Mouse (Mus musculus) hindbrain, embryonic 15.5 days (tissue): ENCODE measurements around the gene Trmt10c. TPM values are rescaled to one million over a fixed set of nuclear protein-coding genes. Genes with fewer than 3 reads are reported as not detected.

Experiments
- ATAC-seq: fragments of 200-750 bp; cut with Nextera tagmentation; 2 replicates; pipeline ENCODE4 v1.8.0; 2017; ENCODE audit warnings: low read depth, moderate number of reproducible peaks, moderate TSS enrichment; ENCODE audit not compliant: low FRiP score
- H3K27ac ChIP-seq: fragments of 300-500 bp; sonication (generic); replicated peaks from 2 replicates; pipeline ENCODE4 v1.5.1; 2015; ENCODE audit warnings: mild to moderate bottlenecking, inconsistent platforms
- H3K27me3 ChIP-seq: fragments of 300-500 bp; sonication (generic); 2 replicates; pipeline ENCODE4 v1.6.1; 2015; ENCODE audit warnings: control low read depth, inconsistent platforms
- H3K36me3 ChIP-seq: fragments of 300-500 bp; sonication (generic); 2 replicates; pipeline ENCODE4 v1.6.1; 2015; ENCODE audit warnings: control low read depth, inconsistent platforms
- H3K4me1 ChIP-seq: fragments of 300-500 bp; sonication (generic); replicated peaks from 2 replicates; pipeline ENCODE4 v1.6.1; 2015; ENCODE audit warnings: control low read depth, inconsistent platforms
- H3K4me2 ChIP-seq: fragments of 300-500 bp; sonication (generic); 2 replicates; pipeline ENCODE4 v1.6.1; 2015; ENCODE audit warnings: moderate library complexity, mild to moderate bottlenecking, inconsistent platforms
- H3K4me3 ChIP-seq: fragments of 300-500 bp; sonication (generic); 2 replicates; pipeline ENCODE4 v1.5.1; 2015; ENCODE audit warnings: mild to moderate bottlenecking, inconsistent platforms
- H3K9ac ChIP-seq: fragments of 300-500 bp; sonication (generic); 2 replicates; pipeline ENCODE4 v1.6.1; 2015; ENCODE audit warnings: inconsistent platforms
- H3K9me3 ChIP-seq: fragments of 300-500 bp; sonication (generic); 2 replicates; pipeline ENCODE4 v1.6.1; 2016; ENCODE audit warnings: control low read depth, inconsistent platforms
- WGBS: fragments of 180-500 bp; shearing (Covaris S2); methylation state at CpG from one replicate; pipeline ENCODE4 v1.1.7; 2015; 5-methylcytosine and 5-hydroxymethylcytosine counted together
- microRNA-seq: library from miRNA; unstranded; fragments of <30 nt; microRNA quantifications from one replicate; pipeline ENCODE4, GENCODE M21; 2016
- polyA plus RNA-seq: library from polyadenylated mRNA; unstranded; fragments of >200 nt; fragmentation: Nextera tagmentation; extraction: Ambion mirVana; gene quantifications from 2 replicates; pipeline ENCODE4 v1.2.1, GENCODE M21; 2015

Gene Trmt10c
- polyA plus RNA-seq, 1 experiment from 2014 or later, result 18.0 TPM

- WGBS, result 93% methylated on average over 4 of the region's 4 CpGs
- Histone ChIP-seq H3K4me2 (no peak overlapping the region), H3K9ac (no peak overlapping the region), H3K4me3 (no peak overlapping the region), H3K9me3 (no peaks in the 10 kb centered on the region), H3K36me3 (peaks cover 38% of the 10 kb centered on the region), H3K27ac (no peak overlapping the region), H3K4me1 (no peaks in the 10 kb centered on the region), H3K27me3 (no peaks in the 10 kb centered on the region)
- no peak for ATAC-seq
These were observed 47.3 kb downstream of the Trmt10c start for GRCm38 (mm10) chr16:55990311-55990710.

- H3K36me3 ChIP-seq, result peaks cover 41% of the 10 kb centered on the region
- no peak for ATAC-seq
These were observed 51.6 kb downstream of the Trmt10c start for GRCm38 (mm10) chr16:55986001-55986400.

More at GRCm38 (mm10) chr16:55986001-55986400, 51.6 kb downstream of the Trmt10c start:
- Histone ChIP-seq H3K4me3 (no peak overlapping the region), H3K9me3 (no peaks in the 10 kb centered on the region), H3K4me2 (no peak overlapping the region), H3K27me3 (no peaks in the 10 kb centered on the region), H3K9ac (no peak overlapping the region), H3K27ac (no peak overlapping the region), H3K4me1 (no peaks in the 10 kb centered on the region)
- 94% methylated on average over 3 of the region's 3 CpGs for WGBS

Small RNA genes lying within 50 kb of the gene (microRNA-seq; reads per million reads assigned to microRNA genes)
- gene Gm24047, result not detected

Other genes with a start within 250 kb of the Trmt10c start
- 1.7 and 1.8 TPM in 2 replicates for gene Nfkbiz, start 198.9 kb downstream of the Trmt10c start, polyA plus RNA-seq
- 1.3 and 1.4 TPM in 2 replicates for gene Nxpe3, start 142.5 kb downstream of the Trmt10c start, polyA plus RNA-seq
- 11.7 and 12.2 TPM in 2 replicates for gene Cep97, start 103.0 kb downstream of the Trmt10c start, polyA plus RNA-seq
- gene Rpl24, start 71.5 kb downstream of the Trmt10c start, polyA plus RNA-seq, result 454 and 488 TPM in 2 replicates
- gene Zbtb11, start 63.9 kb downstream of the Trmt10c start, polyA plus RNA-seq, result 22.1 and 23.3 TPM in 2 replicates
- gene Pcnp, start 8.1 kb downstream of the Trmt10c start, polyA plus RNA-seq, result 193 and 199 TPM in 2 replicates
- 45.5 and 50.4 TPM in 2 replicates for gene Senp7, start 10.5 kb upstream of the Trmt10c start, polyA plus RNA-seq
- 0.10 and 0.26 TPM in 2 replicates for gene Impg2, start 166.5 kb upstream of the Trmt10c start, polyA plus RNA-seq